Mouse (Mus musculus) megakaryocyte, embryonic 14.5 days (primary cell): Measurements from ENCODE around the gene Cntfr. TPM values are rescaled to one million over a fixed set of nuclear protein-coding genes. Genes with fewer than 3 reads are reported as not detected.

Experiments used
- H3K27me3 ChIP-seq: replicated peaks from 2 replicates; pipeline ENCODE3; 2012; ENCODE audit warnings: inconsistent platforms
- H3K36me3 ChIP-seq: replicated peaks from 2 replicates; pipeline ENCODE3; 2012; ENCODE audit warnings: low read length, inconsistent platforms, mixed read lengths
- H3K4me1 ChIP-seq: 2 replicates; pipeline ENCODE4 v1.6.1; 2012; ENCODE audit warnings: inconsistent platforms
- H3K4me3 ChIP-seq: replicated peaks from 2 replicates; pipeline ENCODE3; 2012; ENCODE audit warnings: moderate library complexity, mild to moderate bottlenecking, inconsistent platforms
- H3K9me3 ChIP-seq: 2 replicates; pipeline ENCODE4 v1.6.1; 2012; ENCODE audit warnings: inconsistent platforms
- FLI1 ChIP-seq: IDR thresholded peaks from 2 replicates; pipeline ENCODE4 v1.6.1; 2012; ENCODE audit warnings: low read length, inconsistent platforms, mixed read lengths
- GATA1 ChIP-seq: IDR thresholded peaks from 3 replicates; pipeline ENCODE4 v1.6.1; 2012; ENCODE audit warnings: mixed read lengths, low read length, inconsistent platforms, borderline replicate concordance
- polyA plus RNA-seq: library from polyadenylated mRNA; stranded (reverse); fragments of >175 nt; gene quantifications from 2 replicates; pipeline ENCODE4 v1.2.3, GENCODE M21; 2012; ENCODE audit warnings: low replicate concordance; ENCODE audit not compliant: insufficient read depth

The Cntfr gene
- polyA plus RNA-seq, 1 experiment, result 3.6 TPM

GRCm38 (mm10) chr4:41662723-41663122 lies 34.2 kb downstream of the Cntfr start:
- TF ChIP-seq FLI1 (no peak), GATA1 (no peak)
- Histone ChIP-seq H3K27me3 (peaks cover 81% of the 10 kb centered on the region), H3K4me3 (peak overlapping the region; percentile 8), H3K36me3 (no peaks in the 10 kb centered on the region), H3K4me1 (peaks cover 7% of the 10 kb centered on the region; the same call in 1 of the 2 replicates), H3K9me3 (no peaks in the 10 kb centered on the region)

GRCm38 (mm10) chr4:41660851-41661430 lies 35.9 kb downstream of the Cntfr start:
- Histone ChIP-seq H3K4me1 (peaks cover 7% of the 10 kb centered on the region; the same call in 1 of the 2 replicates), H3K36me3 (no peaks in the 10 kb centered on the region), H3K27me3 (peaks cover 88% of the 10 kb centered on the region), H3K4me3 (no peak overlapping the region), H3K9me3 (no peaks in the 10 kb centered on the region)
- TF ChIP-seq GATA1, result no peak
- no peak for TF ChIP-seq FLI1

GRCm38 (mm10) chr4:41659556-41659955 lies 37.3 kb downstream of the Cntfr start:
- TF ChIP-seq FLI1, result no peak
- TF ChIP-seq GATA1, result no peak
- H3K9me3 ChIP-seq, result no peaks in the 10 kb centered on the region
- peaks cover under 1% of the 10 kb centered on the region; the same call in 1 of the 2 replicates for H3K4me1 ChIP-seq
- H3K4me3 ChIP-seq, result no peak overlapping the region
- no peaks in the 10 kb centered on the region for H3K36me3 ChIP-seq
- H3K27me3 ChIP-seq, result peaks cover 88% of the 10 kb centered on the region

- H3K4me3 ChIP-seq, result no peak overlapping the region
- no peaks in the 10 kb centered on the region for H3K9me3 ChIP-seq
- H3K36me3 ChIP-seq, result no peaks in the 10 kb centered on the region
- peaks cover 86% of the 10 kb centered on the region for H3K27me3 ChIP-seq
- no peak for TF ChIP-seq GATA1
- no peak for TF ChIP-seq FLI1
- H3K4me1 ChIP-seq, result no peaks in the 10 kb centered on the region
Measured at GRCm38 (mm10) chr4:41658566-41659384, 38.1 kb downstream of the Cntfr start.

GRCm38 (mm10) chr4:41655525-41655924 lies 41.4 kb downstream of the Cntfr start:
- H3K4me1 ChIP-seq, result peaks cover 3% of the 10 kb centered on the region; the same call in 1 of the 2 replicates
- peaks cover 73% of the 10 kb centered on the region for H3K27me3 ChIP-seq
- no peak for TF ChIP-seq FLI1
- TF ChIP-seq GATA1, result no peak
- no peaks in the 10 kb centered on the region for H3K36me3 ChIP-seq
- no peaks in the 10 kb centered on the region for H3K9me3 ChIP-seq
- no peak overlapping the region for H3K4me3 ChIP-seq

- H3K36me3 ChIP-seq, result no peaks in the 10 kb centered on the region
- H3K9me3 ChIP-seq, result no peaks in the 10 kb centered on the region
- TF ChIP-seq FLI1 (no peak), GATA1 (no peak)
- H3K27me3 ChIP-seq, result peaks cover 67% of the 10 kb centered on the region
- peaks cover 3% of the 10 kb centered on the region; the same call in 1 of the 2 replicates for H3K4me1 ChIP-seq
- no peak overlapping the region for H3K4me3 ChIP-seq
Measured at GRCm38 (mm10) chr4:41654217-41654616, 42.7 kb downstream of the Cntfr start.

GRCm38 (mm10) chr4:41653730-41654129 lies 43.2 kb downstream of the Cntfr start:
- peaks cover 63% of the 10 kb centered on the region for H3K27me3 ChIP-seq
- no peaks in the 10 kb centered on the region for H3K36me3 ChIP-seq
- H3K4me1 ChIP-seq, result peaks cover 3% of the 10 kb centered on the region; the same call in 1 of the 2 replicates
- no peak for TF ChIP-seq GATA1
- no peak for TF ChIP-seq FLI1
- no peak overlapping the region for H3K4me3 ChIP-seq
- no peaks in the 10 kb centered on the region for H3K9me3 ChIP-seq

GRCm38 (mm10) chr4:41653296-41653695 lies 43.6 kb downstream of the Cntfr start:
- peaks cover 3% of the 10 kb centered on the region; the same call in 1 of the 2 replicates for H3K4me1 ChIP-seq
- TF ChIP-seq GATA1, result no peak
- TF ChIP-seq FLI1, result no peak
- no peaks in the 10 kb centered on the region for H3K36me3 ChIP-seq
- H3K4me3 ChIP-seq, result peak overlapping the region; percentile 44
- peaks cover 60% of the 10 kb centered on the region for H3K27me3 ChIP-seq
- H3K9me3 ChIP-seq, result no peaks in the 10 kb centered on the region

- H3K4me1 ChIP-seq, result peaks cover 3% of the 10 kb centered on the region; the same call in 1 of the 2 replicates
- no peak overlapping the region for H3K4me3 ChIP-seq
- TF ChIP-seq FLI1, result no peak
- no peak for TF ChIP-seq GATA1
- H3K9me3 ChIP-seq, result peaks cover 5% of the 10 kb centered on the region
- H3K36me3 ChIP-seq, result no peaks in the 10 kb centered on the region
- H3K27me3 ChIP-seq, result peaks cover 36% of the 10 kb centered on the region
Measured at GRCm38 (mm10) chr4:41648627-41649026, 48.3 kb downstream of the Cntfr start.

- peaks cover under 1% of the 10 kb centered on the region; the same call in 1 of the 2 replicates for H3K4me1 ChIP-seq
- H3K27me3 ChIP-seq, result peaks cover 34% of the 10 kb centered on the region
- peaks cover 5% of the 10 kb centered on the region for H3K9me3 ChIP-seq
- no peak overlapping the region for H3K4me3 ChIP-seq
- TF ChIP-seq GATA1 (no peak), FLI1 (no peak)
- no peaks in the 10 kb centered on the region for H3K36me3 ChIP-seq
Measured at GRCm38 (mm10) chr4:41648157-41648556, 48.7 kb downstream of the Cntfr start.
